Mouse (Mus musculus) gastrocnemius, postnatal 25 days (tissue): ENCODE data around the gene Brsk1. TPM values are rescaled to one million over a fixed set of nuclear protein-coding genes. Genes with fewer than 3 reads are reported as not detected.

Source experiments
- DNase-seq: peaks from one replicate; pipeline ENCODE4 v3.0.0; 2022
- long read RNA-seq, 2 experiments: library from polyadenylated mRNA; stranded (forward); transcript quantifications; one replicate each; pipeline ENCODE4 v2.0.0; 2021
- total RNA-seq, 2 experiments: library from RNA; stranded (reverse); gene quantifications; 1 replicate in 1 of 2; 2 replicates in 1 of 2; pipeline ENCODE4 v1.2.3; 2021

The Brsk1 gene
- total RNA-seq: 1 to 10 TPM; 1.4 to 1.7 TPM
- long read RNA-seq, experiment 1, partial matches to known transcripts: 0 of 3 reads
- long read RNA-seq, experiment 1, other reads (novel, unspliced or antisense): 3 of 3 reads
- long read RNA-seq, experiment 2, partial matches to known transcripts: 1 of 1 reads
- long read RNA-seq, experiment 2, other reads (novel, unspliced or antisense): 0 of 1 reads

DNA sequence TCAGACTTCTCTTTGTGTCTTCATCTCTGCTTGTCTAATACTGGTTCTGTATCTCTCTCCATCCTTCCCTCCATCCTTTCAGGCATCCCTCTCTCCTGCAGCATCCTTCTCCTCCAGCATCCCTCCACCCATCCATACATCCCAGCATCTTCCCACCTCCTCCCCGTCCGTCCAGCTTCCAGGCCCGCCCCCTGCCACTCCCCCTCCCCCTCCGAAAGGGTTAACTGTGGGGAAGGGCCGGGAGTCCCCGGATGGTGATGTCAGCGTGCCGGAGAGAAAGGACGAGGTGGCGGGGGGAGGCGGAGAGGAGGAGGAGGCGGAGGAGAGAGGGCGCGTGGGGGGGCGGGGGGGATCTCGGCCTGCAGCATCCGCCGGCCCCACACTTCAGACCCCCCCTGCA, at the start of gene Brsk1:
Brsk1 (plus strand) TSS at position 218 of the 400 bp plus-strand sequence.
- DNase-seq: peak; percentile 50

DNA sequence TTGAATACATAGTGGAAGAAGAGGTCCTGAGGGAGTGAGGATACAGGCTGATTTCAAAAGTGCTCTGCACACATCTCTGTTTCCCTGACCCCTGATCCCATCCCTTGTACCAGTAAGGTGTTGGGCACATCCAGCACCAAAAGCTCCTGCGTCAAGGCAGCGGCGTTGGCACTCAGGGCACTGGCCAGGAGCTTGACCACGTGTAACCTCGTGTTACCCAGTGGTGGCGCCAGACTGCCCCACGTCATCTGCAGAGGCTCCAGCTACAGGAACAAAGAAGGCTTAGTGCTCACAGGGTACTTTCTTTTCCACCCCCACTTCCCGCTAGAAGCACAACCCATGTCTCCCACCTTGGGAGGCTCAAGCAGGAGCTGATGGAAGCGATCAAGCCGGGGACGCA, 49.2 kb upstream of the Brsk1 start:
- DNase-seq: no peak

DNA sequence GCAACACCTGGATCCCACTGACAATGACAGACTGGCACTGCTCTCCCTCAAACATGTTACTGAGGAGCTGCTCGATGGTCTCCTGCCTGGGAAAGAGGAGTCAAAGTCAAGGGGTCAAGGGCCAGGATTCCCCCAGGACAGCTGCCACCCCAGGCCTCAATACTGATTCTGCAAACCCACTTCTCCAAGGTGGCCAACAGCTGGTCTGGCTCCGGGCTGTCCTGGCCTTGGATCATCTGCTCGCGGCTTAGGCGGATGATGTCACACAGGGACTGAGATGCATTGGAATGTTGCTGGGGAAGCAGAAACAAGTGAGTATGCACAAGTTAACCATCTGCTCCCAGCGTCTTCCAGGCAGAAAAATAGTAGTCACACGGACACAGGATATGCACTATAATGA, 48.4 kb upstream of the Brsk1 start:
- DNase-seq: no peak

DNA sequence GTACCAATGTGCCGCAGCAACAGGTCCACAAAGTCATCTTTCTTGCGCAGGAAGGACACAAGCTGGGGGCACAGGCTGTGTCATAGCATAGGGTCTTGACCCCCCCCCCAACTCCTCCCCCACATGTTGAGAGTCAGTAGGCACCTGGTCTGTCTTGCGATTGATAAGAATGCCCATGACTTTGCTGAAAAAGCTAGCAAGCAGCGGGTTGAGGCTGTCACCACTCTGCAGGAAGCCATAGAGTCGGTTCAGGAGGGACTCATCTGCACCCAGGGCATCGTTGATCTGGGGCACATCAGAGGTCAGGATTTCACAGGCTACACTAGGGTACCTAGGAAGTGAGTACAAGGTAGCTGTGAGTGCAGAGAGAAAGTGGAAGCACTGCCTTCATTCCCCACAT, 47.2 kb upstream of the Brsk1 start:
- no peak for DNase-seq

DNA sequence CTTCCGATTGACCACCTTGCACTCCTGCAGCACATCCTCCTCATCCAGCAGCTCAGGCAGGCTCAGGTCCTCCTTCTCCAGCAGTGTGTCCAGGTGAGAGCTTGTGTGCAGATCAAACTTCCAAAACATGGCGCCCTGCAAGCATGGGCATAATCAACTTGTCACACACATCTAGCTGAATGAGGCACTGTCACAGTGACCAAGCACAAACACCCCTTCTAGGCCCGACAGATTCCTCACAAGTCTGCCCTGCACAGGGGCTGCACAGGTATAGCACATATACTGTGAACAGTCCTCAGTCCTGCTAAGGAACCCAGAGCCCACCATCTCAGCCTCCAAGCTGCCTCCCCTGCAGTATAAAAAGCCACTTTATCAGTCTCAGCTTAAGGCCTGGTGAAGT, 43.6 kb upstream of the Brsk1 start:
- no peak for DNase-seq

DNA sequence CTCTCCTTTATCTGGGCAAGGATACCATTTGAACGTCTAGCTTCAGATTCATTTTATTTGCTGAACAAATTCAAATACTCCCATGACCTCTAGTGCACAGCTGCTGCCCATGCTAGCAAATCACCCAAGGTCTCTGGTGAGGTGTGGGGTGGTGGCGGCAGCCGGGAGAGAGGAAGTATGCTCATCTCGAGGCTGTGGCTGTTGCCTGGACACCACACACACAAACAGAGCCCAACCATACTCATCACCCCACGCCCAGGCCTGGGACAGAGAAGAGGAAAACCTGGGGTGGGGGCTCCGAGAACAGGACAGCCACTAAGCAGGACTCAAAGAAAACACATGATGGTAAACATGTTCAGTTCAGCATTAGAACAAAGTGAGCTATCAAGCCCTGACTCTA, 43.1 kb upstream of the Brsk1 start:
- DNase-seq: no peak

DNA sequence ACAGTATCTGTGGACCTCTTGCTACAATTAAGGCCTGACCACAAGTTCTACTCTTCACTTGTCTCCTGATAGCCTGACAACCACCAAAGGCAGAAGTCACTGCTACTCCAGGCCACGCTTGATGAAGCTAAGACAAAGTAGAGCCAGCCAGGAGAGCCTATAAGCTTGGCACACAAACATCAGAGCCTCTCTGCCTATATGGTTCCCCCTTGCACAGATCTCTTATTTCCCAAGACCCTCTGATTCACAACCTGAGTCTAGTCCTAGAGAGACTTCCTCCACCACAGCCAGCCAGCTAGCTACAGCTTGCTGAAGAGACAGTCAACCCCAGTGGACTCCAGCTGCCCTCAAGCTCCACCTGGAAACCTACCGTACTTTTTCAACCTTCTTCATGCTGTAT, 42.4 kb upstream of the Brsk1 start:
- no peak for DNase-seq

DNA sequence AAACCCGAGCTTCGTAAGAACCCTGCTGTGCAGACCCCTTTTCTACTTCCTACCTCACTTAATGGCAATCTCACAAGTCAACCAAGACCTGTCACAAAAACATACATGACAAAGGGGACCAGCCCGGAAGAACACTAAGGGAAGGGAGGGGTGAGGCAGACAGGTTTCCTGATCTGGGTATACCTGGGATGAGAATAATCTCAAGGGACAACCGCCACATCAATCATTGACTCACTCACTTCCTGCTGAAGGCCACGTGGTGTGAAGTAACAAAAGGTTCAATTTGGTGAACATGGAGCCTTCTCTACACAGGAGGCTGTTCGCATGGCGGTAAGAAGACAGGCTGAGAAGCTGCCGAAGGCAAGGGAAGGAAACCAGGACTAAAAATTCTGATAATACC, 38.8 kb upstream of the Brsk1 start:
- no peak for DNase-seq

DNA sequence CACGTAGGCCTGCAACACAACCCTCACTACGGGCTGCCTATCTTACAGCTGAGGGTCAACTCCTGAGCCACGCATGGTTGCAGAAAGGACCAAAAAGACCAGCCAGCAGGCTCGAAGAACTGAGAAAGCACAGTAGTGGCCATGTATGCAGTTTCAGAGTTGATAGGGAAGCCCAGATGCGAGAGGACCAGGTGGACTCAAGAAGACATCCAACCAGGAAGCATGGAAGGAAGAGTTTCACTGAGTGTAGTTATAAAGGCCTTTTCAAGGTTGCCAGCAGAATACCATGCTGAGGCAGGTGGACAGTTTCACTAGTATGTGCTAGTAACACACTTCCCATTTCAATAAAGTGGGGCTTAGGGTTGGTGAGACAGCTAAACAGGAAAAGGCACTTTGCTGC, 37.7 kb upstream of the Brsk1 start:
- no peak for DNase-seq

DNA sequence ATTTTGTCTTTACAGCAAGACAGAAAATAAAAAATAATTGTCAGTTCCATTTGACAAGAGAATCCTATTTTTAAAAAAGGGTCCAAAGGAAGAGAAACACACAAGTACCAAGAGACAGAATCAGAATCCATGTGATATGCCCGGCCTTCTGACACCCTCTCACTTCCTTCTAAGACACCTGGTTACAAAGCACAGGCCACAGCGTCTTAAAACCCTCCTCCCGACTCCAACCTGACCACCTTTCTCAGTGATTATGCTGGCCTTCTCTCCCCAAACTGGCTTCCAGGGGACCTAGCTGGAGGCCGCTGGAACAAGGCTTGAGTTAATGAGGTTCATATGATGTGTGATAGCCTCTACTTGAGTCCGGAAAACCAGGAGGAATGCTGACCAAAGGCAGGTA, 37.1 kb upstream of the Brsk1 start:
- DNase-seq: no peak

DNA sequence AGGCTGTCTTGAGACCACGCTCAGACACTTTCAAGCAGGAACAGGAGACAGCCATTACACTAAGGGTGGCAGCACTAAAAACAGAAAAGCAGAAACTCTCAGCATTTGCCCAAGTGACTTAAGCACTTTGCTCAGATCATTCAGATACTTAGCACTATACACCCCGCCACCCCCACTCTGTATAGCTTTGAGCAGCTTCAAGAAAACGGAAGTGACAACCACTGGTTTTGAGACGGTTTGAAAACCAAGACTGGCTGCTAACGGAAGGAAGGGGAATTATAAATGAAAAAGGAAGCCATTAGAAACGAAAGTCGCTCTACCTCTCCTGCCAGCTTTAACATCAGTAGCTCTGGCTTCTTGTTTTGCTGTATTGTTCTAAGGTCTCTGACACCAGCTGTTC, 36.6 kb upstream of the Brsk1 start:
- DNase-seq: no peak

DNA sequence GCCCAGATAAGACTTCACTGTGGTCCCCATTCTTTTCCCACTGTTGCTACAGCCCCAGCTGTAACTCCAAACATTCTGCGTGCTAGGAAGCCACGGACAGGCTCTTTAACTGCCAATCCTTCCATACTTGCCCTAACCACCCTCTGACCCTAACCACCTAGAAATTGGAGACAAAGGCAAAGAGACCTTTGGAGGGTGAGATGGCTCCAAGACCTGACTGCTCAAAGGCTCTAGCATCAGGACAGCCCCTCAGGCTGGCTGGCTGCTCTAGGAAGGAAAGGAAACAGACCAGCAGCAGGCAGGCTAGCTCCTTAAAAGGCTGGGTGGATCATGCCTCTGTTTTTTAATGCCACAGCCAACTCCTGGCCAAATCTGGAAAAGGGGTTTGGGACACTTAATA, 36.2 kb upstream of the Brsk1 start:
- no peak for DNase-seq

DNA sequence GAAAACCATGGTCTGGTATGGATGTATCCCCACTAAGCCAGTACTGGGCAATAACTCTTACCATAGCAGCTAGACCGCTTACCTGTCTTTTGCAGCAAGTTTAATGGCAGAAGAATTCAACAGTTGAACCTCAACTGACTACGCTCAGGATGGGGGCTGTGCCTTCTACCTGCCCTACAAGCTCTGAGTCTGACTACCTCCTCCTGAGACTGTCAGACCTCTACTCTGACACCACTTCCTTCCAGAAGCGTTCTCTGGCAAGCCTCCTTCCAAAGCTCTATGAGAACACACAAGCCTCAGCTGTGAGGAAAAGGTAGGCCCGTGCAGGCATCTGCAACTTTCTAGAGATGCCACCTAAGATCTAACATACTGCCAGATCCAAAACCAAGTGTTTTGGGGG, 35.0 kb upstream of the Brsk1 start:
- DNase-seq: no peak

DNA sequence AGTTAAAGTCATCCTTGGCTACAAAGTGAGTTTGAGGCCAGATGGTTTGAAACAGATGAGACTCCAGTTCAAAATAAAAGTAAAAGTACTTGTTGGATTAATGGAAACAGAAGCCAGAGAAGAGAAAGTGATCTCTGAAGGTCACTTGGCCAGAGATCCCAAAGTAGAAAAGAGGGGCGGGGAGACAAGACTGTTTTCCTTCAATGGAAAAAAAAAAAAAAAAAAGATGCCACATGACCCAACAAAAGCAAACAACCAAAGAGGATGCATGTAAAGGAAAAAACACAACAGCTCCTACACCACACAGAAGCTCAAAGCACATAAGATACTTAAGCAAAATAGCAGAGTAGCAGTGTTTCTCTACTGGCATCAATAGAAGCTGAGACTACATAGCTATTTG, 34.5 kb upstream of the Brsk1 start:
- no peak for DNase-seq

DNA sequence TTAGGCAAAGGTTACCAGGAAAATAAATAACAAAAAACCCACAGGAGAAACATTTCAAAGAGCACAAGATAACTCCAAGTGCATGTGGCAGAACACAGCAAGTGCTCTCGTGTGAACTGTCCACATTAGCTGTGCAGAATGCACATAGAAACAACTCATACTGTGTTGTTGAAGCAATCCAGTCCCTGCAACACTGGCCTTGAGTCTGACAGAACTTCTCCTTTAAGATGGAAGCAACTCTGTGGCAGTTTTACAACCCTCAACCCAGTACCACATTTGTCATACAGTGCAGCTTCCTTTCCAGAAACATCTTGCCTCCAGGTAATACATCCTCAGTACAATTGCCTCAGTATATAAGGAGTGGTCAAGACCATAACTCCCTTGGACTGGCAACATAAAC, 33.6 kb upstream of the Brsk1 start:
- no peak for DNase-seq

DNA sequence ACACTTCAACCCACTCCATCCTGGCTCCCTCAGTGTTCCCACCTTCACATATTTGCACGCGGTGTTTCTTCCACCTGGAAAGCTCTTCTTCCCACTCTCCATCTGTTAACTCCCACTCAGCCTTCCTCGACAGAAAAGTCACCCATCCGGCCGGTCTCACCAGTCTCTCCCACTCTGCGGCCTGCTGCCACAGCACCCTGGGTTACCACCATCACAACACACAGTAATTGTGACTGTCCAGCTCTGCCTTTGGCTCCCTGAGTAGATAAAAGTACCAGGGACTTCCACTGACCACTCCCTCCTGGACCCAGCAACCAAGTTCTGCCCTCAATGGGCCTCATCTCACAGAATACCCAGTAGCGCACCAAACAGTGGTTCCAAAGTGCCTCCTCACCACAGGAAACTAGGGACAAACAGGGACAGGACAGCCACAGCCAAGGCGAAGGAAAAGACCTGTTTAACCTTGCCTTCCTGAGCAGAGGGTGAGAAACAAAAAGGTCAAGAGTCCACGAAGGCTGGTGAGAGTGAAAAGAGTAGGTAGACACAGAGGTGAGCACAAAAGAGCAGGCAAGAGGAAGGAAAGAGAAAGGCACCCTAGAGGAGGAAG, 32.8 kb upstream of the Brsk1 start:
- DNase-seq: no peak

DNA sequence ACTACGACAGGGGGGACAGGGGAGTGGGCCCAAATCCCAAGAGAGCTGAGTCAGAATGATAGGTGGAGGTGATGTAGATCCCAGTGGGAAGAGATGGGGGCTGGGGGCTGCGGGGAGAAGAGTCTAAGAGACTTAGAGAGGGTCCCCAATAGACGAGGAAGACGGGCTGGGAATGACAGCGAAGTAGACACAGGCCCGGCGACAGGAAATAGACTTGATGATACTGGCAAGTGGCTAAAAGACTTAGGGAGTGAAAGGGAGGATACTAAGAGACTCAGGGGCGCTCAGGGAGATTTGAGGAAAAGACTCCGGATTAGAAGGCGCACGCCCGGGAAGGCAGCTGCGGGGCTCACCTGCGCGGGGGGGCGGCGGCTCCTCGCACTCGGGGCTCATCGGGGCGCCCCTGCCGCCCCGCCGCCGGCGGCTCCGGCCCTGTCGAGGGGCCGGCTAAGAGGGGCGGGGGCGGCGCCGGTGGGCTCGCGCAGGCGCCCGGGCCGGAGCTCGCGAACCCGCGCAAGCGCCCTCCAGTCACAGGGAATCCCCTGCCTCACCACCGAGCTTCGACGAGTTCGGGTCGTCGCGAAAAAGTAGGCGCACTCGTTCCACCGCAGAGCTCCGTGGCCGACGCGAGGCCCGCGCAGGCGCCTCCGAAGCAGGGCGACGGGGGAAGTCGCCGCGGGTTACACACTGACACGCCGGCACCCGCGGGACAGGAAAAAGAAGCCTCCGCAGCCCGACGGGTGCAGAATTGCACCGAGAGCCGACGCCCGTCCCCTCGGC, 32.1 kb upstream of the Brsk1 start:
- no peak for DNase-seq

DNA sequence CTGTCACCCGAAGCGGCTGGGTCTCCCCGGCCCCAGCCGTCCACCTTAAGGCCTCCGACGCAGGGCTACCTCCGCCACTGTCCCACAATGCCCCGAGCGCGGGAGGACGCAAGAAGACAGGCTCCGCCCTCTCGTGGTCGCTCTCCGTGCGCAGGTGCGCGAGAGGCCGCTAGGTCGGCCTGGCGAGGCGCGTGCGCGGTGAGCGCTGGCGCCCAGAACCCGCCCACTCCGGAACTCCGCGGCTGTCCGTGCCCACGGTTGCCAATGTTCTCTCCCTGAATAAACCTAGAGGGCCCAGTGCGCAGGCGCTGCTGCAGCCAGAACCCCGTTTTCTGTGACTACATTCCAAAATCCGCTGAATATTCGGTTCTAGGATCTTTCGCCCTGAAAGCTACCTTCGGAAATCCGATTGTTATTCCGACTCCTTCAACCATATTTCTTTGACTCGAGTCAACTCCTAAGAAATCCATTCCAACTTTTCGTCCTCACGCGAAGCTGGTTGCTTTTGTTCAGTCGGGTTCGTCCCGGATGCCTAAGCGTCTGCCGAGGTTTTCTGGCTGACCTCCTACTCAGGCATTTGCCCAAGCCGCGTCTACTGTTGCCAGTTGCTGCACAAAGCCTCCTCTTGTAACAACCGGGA, 31.4 kb upstream of the Brsk1 start, which contains the start of gene Ppp6r1:
Ppp6r1 (minus strand) TSS at position 108 of the 640 bp plus-strand sequence.
- peak; percentile 98 for DNase-seq

DNA sequence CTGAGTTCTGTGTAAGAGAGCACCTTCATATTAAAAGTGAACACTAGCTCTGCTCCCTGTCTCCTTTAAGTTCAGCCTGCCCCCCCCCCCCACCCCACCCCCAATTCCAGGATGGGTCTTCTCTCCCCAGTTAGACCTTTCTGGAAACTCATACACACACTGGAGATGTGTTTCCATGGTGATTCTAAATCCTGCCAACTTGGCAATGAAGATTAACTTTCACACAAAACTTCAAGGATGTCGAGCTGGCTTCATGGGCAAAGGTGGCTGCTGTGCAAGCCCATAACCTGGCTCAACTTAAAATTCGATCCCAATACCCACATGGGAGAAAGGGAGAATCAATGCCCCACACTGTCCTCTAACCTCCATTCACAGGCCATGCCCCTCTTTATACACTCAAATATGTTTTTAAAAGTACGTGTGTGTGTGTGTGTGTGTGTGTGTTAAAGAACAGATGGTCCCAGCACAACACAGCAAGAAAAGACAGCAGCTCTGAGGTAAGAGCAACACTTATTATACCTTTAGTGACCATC, 30.4 kb upstream of the Brsk1 start:
- DNase-seq: no peak

DNA sequence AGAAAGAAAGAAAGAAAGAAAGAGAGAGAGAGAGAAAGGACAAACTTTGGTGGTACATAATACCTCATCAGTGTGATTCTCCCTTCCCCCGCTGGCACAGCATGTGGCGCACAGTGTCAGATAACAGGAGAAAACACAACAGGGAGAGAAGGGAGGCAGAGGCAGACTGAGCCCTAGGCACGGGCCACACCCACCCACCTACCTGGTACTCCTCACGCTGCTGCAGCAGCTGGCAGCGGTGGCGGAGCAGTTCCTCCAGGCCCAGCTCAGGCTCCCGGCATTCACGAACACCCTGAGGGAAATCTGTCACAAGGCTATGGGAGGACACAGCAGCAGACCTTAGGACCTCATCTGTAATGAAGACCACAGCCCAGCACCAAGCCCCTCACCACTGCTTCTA, 27.2 kb upstream of the Brsk1 start:
- DNase-seq: no peak

DNA sequence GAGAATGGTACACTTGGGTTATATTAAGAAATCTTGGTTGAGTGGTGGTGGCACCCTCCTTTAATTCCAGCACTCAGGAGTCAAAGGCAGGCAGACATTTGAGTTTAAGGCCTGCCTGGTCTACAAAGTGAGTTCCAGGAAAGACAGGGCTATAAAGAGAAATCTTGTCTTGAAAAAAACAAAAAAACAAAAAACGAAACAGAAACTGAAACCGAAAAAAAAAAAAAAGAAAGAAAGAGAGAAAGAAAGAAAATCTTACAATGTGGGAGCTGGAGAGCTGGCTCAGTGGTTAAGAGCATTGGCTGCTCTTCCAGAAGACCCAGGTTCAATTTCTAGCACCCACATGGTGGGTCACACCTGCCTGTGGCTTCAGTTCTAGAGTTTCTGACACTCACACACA, 26.7 kb upstream of the Brsk1 start:
- DNase-seq: no peak

DNA sequence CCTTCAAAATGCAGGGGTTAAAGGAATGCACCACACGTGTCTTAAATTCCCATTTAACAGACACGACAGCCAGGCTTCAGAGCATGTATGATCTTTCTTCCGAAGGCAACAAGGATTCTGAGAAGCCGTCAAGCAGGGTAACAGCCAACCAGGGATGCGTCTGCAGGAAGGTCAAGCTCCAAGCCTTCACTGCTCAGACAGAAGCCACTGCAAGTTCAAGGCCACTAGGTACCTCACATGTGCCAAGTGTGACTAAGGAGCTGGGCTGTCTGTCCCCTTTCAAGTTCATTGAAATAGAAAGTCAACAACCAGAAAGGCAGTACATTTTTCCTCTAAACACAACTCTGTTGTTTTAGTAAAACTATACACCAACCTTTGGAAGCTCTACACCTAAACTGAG, 23.5 kb upstream of the Brsk1 start:
- DNase-seq: no peak

DNA sequence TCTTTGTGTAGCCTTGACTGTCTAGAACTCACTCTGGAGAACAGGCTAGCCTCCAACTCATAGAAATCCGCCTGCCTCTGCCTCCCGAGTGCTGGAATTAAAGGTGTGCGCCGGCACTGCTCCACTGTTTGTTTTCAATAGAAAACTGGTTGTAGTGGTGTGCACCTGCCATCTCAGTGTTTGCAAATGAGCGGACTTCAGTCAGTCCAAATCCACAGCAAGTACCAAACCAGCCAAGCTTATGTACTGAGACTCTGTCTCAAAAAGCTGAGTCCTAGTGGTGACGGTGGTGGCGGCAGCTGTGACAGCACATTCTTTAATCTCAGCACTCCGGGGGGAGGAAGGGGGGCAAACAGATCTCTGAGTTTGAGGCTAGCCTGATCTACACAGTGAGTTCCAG, 21.9 kb upstream of the Brsk1 start:
- DNase-seq: no peak
